Mouse (Mus musculus): ENCODE data around the gene Pak7.

- TF ChIP-seq CTCF (IDR thresholded peaks at IDR 0.05; ENCODE audit: extremely low read depth, insufficient read depth, low read length) (no peak), POLR2A (IDR thresholded peaks at IDR 0.05; ENCODE audit: extremely low read depth, insufficient read depth, low read length) (no peak)
Observed at GRCm38 (mm10) chr2:136375318-136375717, 12.4 kb downstream of the Pak7 start.

Measured in cortical plate, adult 2 months (tissue).